Mouse (Mus musculus) cerebellum, adult 2 months (tissue): ENCODE results near the gene Snap91.

Experiments used
- CTCF ChIP-seq: fragments of 200-500 bp; IDR thresholded peaks from 2 replicates; pipeline ENCODE4 v1.5.1; 2011; ENCODE audit warnings: low read depth, mild to moderate bottlenecking, control low read depth, low read length, moderate library complexity, borderline replicate concordance; ENCODE audit not compliant: insufficient read depth
- POLR2A ChIP-seq: fragments of 200-500 bp; IDR thresholded peaks from 2 replicates; pipeline ENCODE4 v1.6.1; 2011; ENCODE audit warnings: low read length, control low read depth, borderline replicate concordance; ENCODE audit not compliant: insufficient read depth

DNA sequence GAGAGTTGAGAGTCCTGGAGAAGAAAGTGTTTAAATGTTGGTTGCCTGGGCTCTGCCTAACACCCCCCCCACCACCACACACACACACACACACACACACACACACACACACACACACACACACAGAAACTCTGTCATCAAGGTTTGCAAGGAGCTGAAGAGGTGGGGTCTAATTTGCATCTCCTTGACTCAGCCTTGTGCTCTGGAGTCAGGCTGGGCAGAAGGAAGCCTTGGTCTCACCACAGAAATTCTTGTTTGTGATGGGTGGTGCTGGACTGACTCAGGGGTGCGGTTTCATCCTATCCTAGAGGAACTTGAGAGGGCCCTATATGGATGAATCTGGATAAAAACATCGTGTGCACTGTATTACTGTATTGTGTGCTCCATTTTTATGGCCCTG lies 159.7 kb downstream of the Snap91 start:
- no peak for TF ChIP-seq POLR2A
- no peak for TF ChIP-seq CTCF
